Mouse (Mus musculus) liver, adult (tissue): Measurements from ENCODE around the gene Hbq1b.
"Not testable (repeated sequence)": the region's sequence is repeated elsewhere in the genome, so short reads cannot be mapped to it uniquely, and the experiment has no call there.

ENCODE experiments used
- GATA4 ChIP-seq: IDR thresholded peaks from 2 replicates; pipeline ENCODE4 v1.6.1; 2014; ENCODE audit warnings: mild to moderate bottlenecking, low read length; ENCODE audit not compliant: insufficient replicate concordance

The Hbq1b gene

GRCm38 (mm10) chr11:32262674-32263415 is 23.9 kb upstream of the Hbq1b start:
- TF ChIP-seq GATA4, result no peak

- no peak for TF ChIP-seq GATA4
These were observed 21.5 kb upstream of the Hbq1b start for GRCm38 (mm10) chr11:32265117-32265738.

- TF ChIP-seq GATA4, result no peak
These were observed 20.6 kb upstream of the Hbq1b start for GRCm38 (mm10) chr11:32266194-32266593.

GRCm38 (mm10) chr11:32266776-32267175 is 20.0 kb upstream of the Hbq1b start:
- no peak for TF ChIP-seq GATA4

GRCm38 (mm10) chr11:32267188-32267884 is 19.4 kb upstream of the Hbq1b start, which contains the start of gene Nprl3:
TSS of gene Nprl3 (minus strand) at chr11:32267707.
- TF ChIP-seq GATA4, result no peak

- TF ChIP-seq GATA4, result no peak
These were observed 18.8 kb upstream of the Hbq1b start for GRCm38 (mm10) chr11:32267964-32268363.

- TF ChIP-seq GATA4, result no peak
These were observed 17.8 kb upstream of the Hbq1b start for GRCm38 (mm10) chr11:32268952-32269351.

- no peak for TF ChIP-seq GATA4
These were observed 15.6 kb upstream of the Hbq1b start for GRCm38 (mm10) chr11:32271178-32271577.

GRCm38 (mm10) chr11:32276347-32276746 is 10.4 kb upstream of the Hbq1b start, which contains the start of gene Hba-x:
TSS of gene Hba-x (plus strand) at chr11:32276400.
- TF ChIP-seq GATA4, result no peak

GRCm38 (mm10) chr11:32277736-32278457 is 8.9 kb upstream of the Hbq1b start:
- no peak for TF ChIP-seq GATA4

GRCm38 (mm10) chr11:32278458-32278957 is 8.3 kb upstream of the Hbq1b start:
- no peak for TF ChIP-seq GATA4

- no peak for TF ChIP-seq GATA4
These were observed 6.1 kb upstream of the Hbq1b start for GRCm38 (mm10) chr11:32280646-32281045.

GRCm38 (mm10) chr11:32281416-32282144 is 5.2 kb upstream of the Hbq1b start:
- TF ChIP-seq GATA4, result no peak

GRCm38 (mm10) chr11:32283091-32283777 is 3.5 kb upstream of the Hbq1b start, which contains the start of gene Hba-a1:
TSS of gene Hba-a1 (plus strand) at chr11:32283511.
- TF ChIP-seq GATA4, result not testable (repeated sequence)
